Mouse (Mus musculus) neural tube, embryonic 14.5 days (tissue): ENCODE results near the gene Casr. TPM values are rescaled to one million over a fixed set of nuclear protein-coding genes. Genes with fewer than 3 reads are reported as not detected.

ENCODE experiments used
- ATAC-seq: fragments of 200-750 bp; cut with Nextera tagmentation; 2 replicates; pipeline ENCODE4 v1.8.0; 2017; ENCODE audit warnings: low read depth, mild to moderate bottlenecking, moderate TSS enrichment, moderate library complexity
- H3K27ac ChIP-seq: fragments of 300-500 bp; sonication (generic); 2 replicates; pipeline ENCODE4 v1.5.1; 2014; ENCODE audit warnings: low read depth, mild to moderate bottlenecking, control low read depth, low read length, moderate library complexity, mixed read lengths
- H3K27me3 ChIP-seq: fragments of 300-500 bp; sonication (generic); 2 replicates; pipeline ENCODE4 v1.6.1; 2014; ENCODE audit warnings: low read length; ENCODE audit not compliant: control insufficient read depth, insufficient read depth
- H3K36me3 ChIP-seq: fragments of 300-500 bp; sonication (generic); 2 replicates; pipeline ENCODE4 v1.6.1; 2014; ENCODE audit warnings: low read length, mixed read lengths; ENCODE audit not compliant: control insufficient read depth, insufficient read depth
- H3K4me1 ChIP-seq: fragments of 300-500 bp; sonication (generic); 2 replicates; pipeline ENCODE4 v1.6.1; 2014; ENCODE audit warnings: low read length; ENCODE audit not compliant: control insufficient read depth, insufficient read depth
- H3K4me2 ChIP-seq: fragments of 300-500 bp; sonication (generic); 2 replicates; pipeline ENCODE4 v1.6.1; 2014; ENCODE audit warnings: mild to moderate bottlenecking, low read depth, low read length, control low read depth
- H3K4me3 ChIP-seq: fragments of 300-500 bp; sonication (generic); 2 replicates; pipeline ENCODE4 v1.5.1; 2014; ENCODE audit warnings: low read depth, low read length, control low read depth, mixed read lengths
- H3K9ac ChIP-seq: fragments of 300-500 bp; sonication (generic); replicated peaks from 2 replicates; pipeline ENCODE4 v1.6.1; 2014; ENCODE audit warnings: low read depth, mild to moderate bottlenecking, control low read depth, low read length, mixed read lengths
- H3K9me3 ChIP-seq: fragments of 300-500 bp; sonication (generic); 2 replicates; pipeline ENCODE4 v1.6.1; 2016; ENCODE audit warnings: low read length; ENCODE audit not compliant: control insufficient read depth
- WGBS: fragments of 180-500 bp; shearing (Covaris S2); extraction: QIAGEN DNeasy Blood & Tissue Kit; methylation state at CpG from one replicate; pipeline ENCODE4 v1.1.7; 2014; 5-methylcytosine and 5-hydroxymethylcytosine counted together
- polyA plus RNA-seq: library from polyadenylated mRNA; unstranded; fragments of >200 nt; fragmentation: Nextera tagmentation; extraction: Ambion mirVana; gene quantifications from 2 replicates; pipeline ENCODE4 v1.2.1, GENCODE M21; 2014

Casr gene
- polyA plus RNA-seq, 1 experiment from 2014 or later, result not detected

- 71% methylated on average over 3 of the region's 3 CpGs for WGBS
- H3K4me1 ChIP-seq, result no peaks in the 10 kb centered on the region
- H3K9ac ChIP-seq, result no peak overlapping the region
- H3K4me2 ChIP-seq, result no peak overlapping the region
- H3K36me3 ChIP-seq, result no peaks in the 10 kb centered on the region
- no peak overlapping the region for H3K4me3 ChIP-seq
- H3K27me3 ChIP-seq, result no peaks in the 10 kb centered on the region
- no peaks in the 10 kb centered on the region for H3K9me3 ChIP-seq
- no peak overlapping the region for H3K27ac ChIP-seq
- no peak for ATAC-seq
These were observed 33.1 kb downstream of the Casr start for GRCm38 (mm10) chr16:36528822-36529221.

- Histone ChIP-seq H3K4me2 (no peak overlapping the region), H3K9me3 (no peaks in the 10 kb centered on the region), H3K27ac (no peak overlapping the region), H3K4me1 (no peaks in the 10 kb centered on the region), H3K4me3 (no peak overlapping the region), H3K9ac (no peak overlapping the region), H3K27me3 (no peaks in the 10 kb centered on the region), H3K36me3 (no peaks in the 10 kb centered on the region)
- 55% methylated on average over 6 of the region's 6 CpGs for WGBS
- ATAC-seq, result no peak
These were observed 35.2 kb downstream of the Casr start for GRCm38 (mm10) chr16:36526596-36527282.

- Histone ChIP-seq H3K27ac (no peak overlapping the region), H3K36me3 (no peaks in the 10 kb centered on the region), H3K27me3 (no peaks in the 10 kb centered on the region), H3K4me3 (no peak overlapping the region), H3K9me3 (no peaks in the 10 kb centered on the region), H3K9ac (no peak overlapping the region), H3K4me1 (no peaks in the 10 kb centered on the region), H3K4me2 (no peak overlapping the region)
- ATAC-seq, result no peak
- WGBS, result 73% methylated on average over 5 of the region's 5 CpGs
These were observed 38.8 kb downstream of the Casr start for GRCm38 (mm10) chr16:36523095-36523494.

GRCm38 (mm10) chr16:36516355-36516754 is 45.6 kb downstream of the Casr start:
- Histone ChIP-seq H3K9me3 (no peaks in the 10 kb centered on the region), H3K27me3 (no peaks in the 10 kb centered on the region), H3K36me3 (no peaks in the 10 kb centered on the region), H3K4me2 (no peak overlapping the region), H3K9ac (no peak overlapping the region), H3K4me1 (no peaks in the 10 kb centered on the region), H3K27ac (no peak overlapping the region), H3K4me3 (no peak overlapping the region)
- ATAC-seq, result no peak
- whole genome bisulfite sequencing, result 79% methylated on average over 2 of the region's 2 CpGs

- H3K4me1 ChIP-seq, result no peaks in the 10 kb centered on the region
- no peak overlapping the region for H3K4me2 ChIP-seq
- no peak overlapping the region for H3K27ac ChIP-seq
- no peak overlapping the region for H3K4me3 ChIP-seq
- H3K36me3 ChIP-seq, result no peaks in the 10 kb centered on the region
- 90% methylated on average over 5 of the region's 5 CpGs for WGBS
- ATAC-seq, result no peak
- no peak overlapping the region for H3K9ac ChIP-seq
- H3K27me3 ChIP-seq, result no peaks in the 10 kb centered on the region
- H3K9me3 ChIP-seq, result no peaks in the 10 kb centered on the region
These were observed 54.6 kb downstream of the Casr start for GRCm38 (mm10) chr16:36507300-36507699.

- ATAC-seq, result no peak
- no peak overlapping the region for H3K4me2 ChIP-seq
- H3K27me3 ChIP-seq, result no peaks in the 10 kb centered on the region
- no peak overlapping the region for H3K4me3 ChIP-seq
- no peaks in the 10 kb centered on the region for H3K36me3 ChIP-seq
- no peak overlapping the region for H3K27ac ChIP-seq
- H3K9ac ChIP-seq, result no peak overlapping the region
- H3K9me3 ChIP-seq, result no peaks in the 10 kb centered on the region
- no peaks in the 10 kb centered on the region for H3K4me1 ChIP-seq
These were observed 55.1 kb downstream of the Casr start for GRCm38 (mm10) chr16:36506827-36507226.

GRCm38 (mm10) chr16:36505913-36506312 is 56.0 kb downstream of the Casr start:
- H3K9me3 ChIP-seq, result no peaks in the 10 kb centered on the region
- no peak overlapping the region for H3K4me3 ChIP-seq
- no peaks in the 10 kb centered on the region for H3K36me3 ChIP-seq
- ATAC-seq, result no peak
- H3K27ac ChIP-seq, result no peak overlapping the region
- no peaks in the 10 kb centered on the region for H3K4me1 ChIP-seq
- no peak overlapping the region for H3K4me2 ChIP-seq
- H3K27me3 ChIP-seq, result no peaks in the 10 kb centered on the region
- 49% methylated on average over 4 of the region's 4 CpGs for WGBS
- no peak overlapping the region for H3K9ac ChIP-seq

- H3K9me3 ChIP-seq, result no peaks in the 10 kb centered on the region
- no peaks in the 10 kb centered on the region for H3K4me1 ChIP-seq
- no peaks in the 10 kb centered on the region for H3K27me3 ChIP-seq
- 84% methylated on average over 3 of the region's 3 CpGs for WGBS
- H3K36me3 ChIP-seq, result no peaks in the 10 kb centered on the region
- H3K27ac ChIP-seq, result no peak overlapping the region
- no peak for ATAC-seq
- no peak overlapping the region for H3K4me2 ChIP-seq
- no peak overlapping the region for H3K4me3 ChIP-seq
- no peak overlapping the region for H3K9ac ChIP-seq
These were observed 56.8 kb downstream of the Casr start for GRCm38 (mm10) chr16:36505134-36505533.

GRCm38 (mm10) chr16:36502286-36502685 is 59.7 kb downstream of the Casr start:
- H3K4me2 ChIP-seq, result no peak overlapping the region
- H3K4me1 ChIP-seq, result no peaks in the 10 kb centered on the region
- H3K36me3 ChIP-seq, result no peaks in the 10 kb centered on the region
- no peak overlapping the region for H3K9ac ChIP-seq
- no peaks in the 10 kb centered on the region for H3K27me3 ChIP-seq
- H3K9me3 ChIP-seq, result no peaks in the 10 kb centered on the region
- H3K27ac ChIP-seq, result no peak overlapping the region
- H3K4me3 ChIP-seq, result no peak overlapping the region
- WGBS, result 79% methylated on average over 2 of the region's 2 CpGs
- no peak for ATAC-seq
